Comparison of ENCODE assay signal across 23 mouse cellular contexts in genomic region chr8:87908940-87909339, GRCm38 (mm10). TPM values are rescaled to one million over a fixed set of nuclear protein-coding genes. Genes with fewer than 3 reads are reported as not detected.
DNase-seq lines count a peak whose midpoint lies in the region; ATAC-seq lines count a peak whose summit lies in the region.
"Had no signal": no experiment of that assay in that cellular context is flagged by ENCODE, and none has a peak within 500 bp of the region (broad histone marks: within the 10 kb centered on the region; RNA-seq: fewer than 3 reads in every experiment).

No protein-coding gene starts in this region.

- DNase-seq in frontal cortex, postnatal 14 days (ENCODE audit: low spot score in 2 of 2) = no peak
- DNase-seq in layer of hippocampus, adult 8-10 months (ENCODE audit: low spot score in 2 of 2) = peak; percentile 19 to 37
- no peak for DNase-seq in layer of hippocampus, postnatal 14 days (ENCODE audit: low spot score in 2 of 2)
- DNase-seq in right cerebral cortex, adult 18-20 months = peak; percentile 20
- DNase-seq in right cerebral cortex, postnatal 14 days = no peak
- DNase-seq in brain, adult 2 months (ENCODE audit: low read depth, low spot score) = peak; percentile 32
- DNase-seq in adrenal gland, postnatal 36 days = no peak
- DNase-seq: adrenal gland, postnatal 10 days; adrenal gland, postnatal 25 days; B cell, adult 2 months; cerebellum, adult 11 months; cerebellum, adult 18-20 months; cerebellum, adult 8-10 months; cerebellum, adult 9-11 months; cerebellum, postnatal 14 days; cerebellum, postnatal 36 days; embryo, embryonic 11 days had no signal

- peak; percentile 74 for ATAC-seq in frontal cortex, adult (ENCODE audit: low TSS enrichment)
- ATAC-seq: CD4-positive, CD25-positive, alpha-beta regulatory T cell, adult 4 months; forebrain, embryonic 14.5 days; forebrain, embryonic 16.5 days had no signal

RNA-seq across cellular contexts. Expression of gene Zfp423, which starts 50.5 kb away (rescaled TPM):
- 10 to 100 TPM; 28.3 to 31.3 (median 30.2) TPM for total RNA-seq in layer of hippocampus, adult 8-10 months (2022)
- 10 to 100 TPM; 29.9 to 32.3 TPM for total RNA-seq in layer of hippocampus, postnatal 14 days (2021)
- 10 to 100 TPM; 16.5 to 20.8 TPM for total RNA-seq in adrenal gland, postnatal 36 days (2021)
- total RNA-seq: common myeloid progenitor, adult 5-6 weeks; MEL had no signal

Comparison
In these comparisons a context has a peak if more than half of its experiments do, and no peak if none do; other contexts are left out.
1. DNase-seq: peak in layer of hippocampus, adult 8-10 months (2 of 2), right cerebral cortex, adult 18-20 months (single experiment) and brain, adult 2 months (single experiment); none in frontal cortex, postnatal 14 days (0 of 2), layer of hippocampus, postnatal 14 days (0 of 2), right cerebral cortex, postnatal 14 days (single experiment) and adrenal gland, postnatal 36 days (0 of 2).